Mouse (Mus musculus) liver, adult 2 months (tissue): ENCODE results near the gene Tex29. TPM values are rescaled to one million over a fixed set of nuclear protein-coding genes. Genes with fewer than 3 reads are reported as not detected.

ENCODE experiments used
- DNase-seq: peaks from one replicate; pipeline ENCODE4 v3.0.0-alpha.2; 2011; ENCODE audit warnings: low read depth, low spot score; ENCODE audit errors: extremely low read depth
- H3K27ac ChIP-seq: fragments of 200-500 bp; replicated peaks from 2 replicates; pipeline ENCODE4 v1.5.1; 2012; ENCODE audit warnings: low read depth, mild to moderate bottlenecking, control low read depth, inconsistent platforms, low read length; ENCODE audit not compliant: insufficient read depth
- H3K27me3 ChIP-seq: fragments of 200-500 bp; 2 replicates; pipeline ENCODE4 v1.6.1; 2012; ENCODE audit warnings: mild to moderate bottlenecking, moderate library complexity, low read length, inconsistent platforms; ENCODE audit not compliant: control insufficient read depth, insufficient read depth
- H3K36me3 ChIP-seq: fragments of 200-500 bp; 2 replicates; pipeline ENCODE4 v1.6.1; 2012; ENCODE audit warnings: low read length, inconsistent platforms; ENCODE audit not compliant: control insufficient read depth, insufficient read depth
- H3K4me1 ChIP-seq: fragments of 200-500 bp; 2 replicates; pipeline ENCODE4 v1.6.1; 2011; ENCODE audit warnings: low read length; ENCODE audit not compliant: control insufficient read depth, insufficient read depth
- H3K4me3 ChIP-seq: fragments of 200-500 bp; 2 replicates; pipeline ENCODE4 v1.5.1; 2011; ENCODE audit warnings: low read depth, mild to moderate bottlenecking, control low read depth, low read length, moderate library complexity; ENCODE audit not compliant: insufficient read depth
- H3K79me2 ChIP-seq: fragments of 200-500 bp; 2 replicates; pipeline ENCODE4 v1.6.1; 2012; ENCODE audit warnings: inconsistent platforms, mild to moderate bottlenecking, low read length, moderate library complexity; ENCODE audit not compliant: control insufficient read depth, insufficient read depth
- H3K9ac ChIP-seq: fragments of 200-500 bp; 2 replicates; pipeline ENCODE4 v1.6.1; 2012; ENCODE audit warnings: low read depth, mild to moderate bottlenecking, control low read depth, inconsistent platforms, low read length
- CTCF ChIP-seq: fragments of 200-500 bp; IDR thresholded peaks from 2 replicates; pipeline ENCODE4 v1.5.1; 2011; ENCODE audit warnings: low read depth, low read length, control low read depth
- POLR2A ChIP-seq: fragments of 200-500 bp; IDR thresholded peaks from 2 replicates; pipeline ENCODE4 v1.6.1; 2011; ENCODE audit warnings: low read length, control low read depth; ENCODE audit not compliant: insufficient read depth; ENCODE audit errors: extremely low read depth
- WGBS: fragments of 180-500 bp; shearing (Covaris S2); methylation state at CpG from one replicate; pipeline ENCODE4 v1.1.7; 2018; 5-methylcytosine and 5-hydroxymethylcytosine counted together
- polyA plus RNA-seq: library from polyadenylated mRNA; depleted of rRNA; stranded (reverse); fragments of >200 nt; gene quantifications from 2 replicates; pipeline ENCODE4 v1.2.3, GENCODE M21; 2012
- total RNA-seq: library from RNA; depleted of rRNA; stranded (reverse); fragments of >200 nt; gene quantifications from 2 replicates; pipeline ENCODE4 v1.2.3, GENCODE M21; 2014

Tex29 gene
- total and polyA plus RNA-seq, 2 experiments = not detected

DNA sequence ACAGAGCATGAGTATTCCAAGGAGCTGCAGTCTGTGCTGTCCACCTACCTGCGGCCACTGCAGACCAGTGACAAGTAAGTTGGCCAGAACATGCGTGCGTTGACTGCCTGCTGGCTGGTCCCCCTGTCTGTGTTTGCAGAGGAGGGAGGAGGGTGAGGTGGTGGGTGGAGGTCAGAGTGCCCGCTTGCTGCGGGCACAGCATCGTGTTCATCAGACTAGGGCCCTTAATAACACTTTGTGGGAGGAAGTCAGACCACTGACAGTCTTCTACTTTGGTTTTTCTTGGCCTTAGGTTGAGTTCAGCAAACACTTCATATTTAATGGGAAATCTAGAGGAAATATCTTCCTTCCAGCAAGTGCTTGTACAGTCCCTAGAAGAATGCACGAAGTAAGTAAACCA, 39.8 kb upstream of the Tex29 start:
- Histone ChIP-seq H3K27ac (no peak overlapping the region), H3K4me1 (no peaks in the 10 kb centered on the region), H3K4me3 (no peak overlapping the region), H3K9ac (no peak overlapping the region), H3K36me3 (peaks cover 13% of the 10 kb centered on the region; the same call in 1 of the 2 replicates), H3K79me2 (0 out of 2 replicates have a peak, but pooled peaks cover 2% of the 10 kb centered on the region), H3K27me3 (no peaks in the 10 kb centered on the region)
- DNase-seq = no peak
- 35% methylated on average over 7 of the region's 7 CpGs for WGBS
- no peak for TF ChIP-seq CTCF
- no peak for TF ChIP-seq POLR2A

DNA sequence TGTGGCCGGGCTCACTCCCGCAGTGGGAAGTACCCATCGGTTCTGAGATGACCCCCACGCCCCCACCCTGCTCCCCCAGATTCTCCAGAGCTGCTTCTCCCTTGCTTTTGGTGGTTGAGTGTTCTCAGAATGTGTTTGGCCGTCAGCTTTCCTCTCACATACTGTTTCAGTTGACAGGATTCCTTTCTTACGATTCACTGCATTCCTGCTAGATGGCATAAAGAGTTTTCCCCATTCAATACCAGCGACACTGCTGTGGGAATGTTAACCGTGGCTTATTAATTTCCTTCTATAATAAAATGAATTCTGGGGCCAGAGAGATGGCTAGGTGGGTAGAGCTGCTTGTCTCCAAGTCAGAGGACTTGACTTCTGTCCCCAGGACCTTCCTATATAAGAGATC, 38.7 kb upstream of the Tex29 start:
- H3K4me3 ChIP-seq = no peak overlapping the region

DNA sequence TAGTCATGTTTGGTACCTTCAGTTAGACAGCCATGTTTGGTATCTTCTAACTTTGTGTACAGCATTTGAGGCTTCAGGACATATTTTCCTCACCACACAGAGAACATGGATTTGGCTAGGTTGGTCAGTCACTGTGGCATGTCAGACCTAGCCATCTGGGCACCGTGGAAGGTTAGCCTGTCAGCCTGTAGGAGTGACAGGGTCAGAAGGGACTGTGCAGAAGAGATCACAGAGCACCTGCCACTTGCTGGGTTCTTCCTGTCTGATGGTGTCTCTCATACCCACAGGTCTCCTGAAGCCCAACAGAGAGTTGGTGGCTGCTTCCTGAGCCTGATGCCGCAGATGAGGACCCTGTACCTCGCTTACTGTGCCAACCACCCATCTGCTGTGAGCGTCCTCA, 35.4 kb upstream of the Tex29 start:
- TF ChIP-seq POLR2A (no peak), CTCF (no peak)
- H3K9ac ChIP-seq = no peak overlapping the region
- WGBS = 94% methylated on average over 4 of the region's 4 CpGs
- H3K4me3 ChIP-seq = no peak overlapping the region
- no peaks in the 10 kb centered on the region for H3K27me3 ChIP-seq
- H3K79me2 ChIP-seq = no peaks in the 10 kb centered on the region
- H3K27ac ChIP-seq = no peak overlapping the region
- peaks cover 35% of the 10 kb centered on the region for H3K36me3 ChIP-seq
- no peak for DNase-seq
- no peaks in the 10 kb centered on the region for H3K4me1 ChIP-seq

More for the DNA sequence above, 38.7 kb upstream of the Tex29 start:
- peaks cover 18% of the 10 kb centered on the region; the same call in 1 of the 2 replicates for H3K36me3 ChIP-seq
- H3K27ac ChIP-seq = no peak overlapping the region
- H3K27me3 ChIP-seq = no peaks in the 10 kb centered on the region
- no peaks in the 10 kb centered on the region for H3K79me2 ChIP-seq
- 82% methylated on average over 8 of the region's 8 CpGs for WGBS
- DNase-seq = no peak
- no peaks in the 10 kb centered on the region for H3K4me1 ChIP-seq
- TF ChIP-seq POLR2A (no peak), CTCF (no peak)
- H3K9ac ChIP-seq = no peak overlapping the region

DNA sequence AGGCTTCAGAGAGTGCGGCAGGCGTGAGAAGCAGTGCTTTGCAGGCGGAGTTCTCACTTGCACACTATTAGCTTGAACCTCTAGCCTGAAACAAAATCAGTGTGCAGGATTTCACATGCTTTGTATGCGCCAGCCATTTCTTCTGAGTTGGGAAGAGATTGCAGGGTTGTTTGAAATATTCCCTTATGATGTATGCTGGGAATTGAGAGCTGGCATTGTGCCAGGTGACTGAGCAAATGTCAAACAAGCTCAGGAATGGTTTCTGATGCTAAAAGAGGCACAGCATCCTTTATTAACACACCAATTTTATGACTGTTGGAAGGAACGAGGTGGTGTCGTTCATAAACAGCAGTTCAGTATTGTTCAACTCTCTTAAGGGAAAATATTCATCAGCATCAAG, 34.0 kb upstream of the Tex29 start:
- 96% methylated on average over 6 of the region's 6 CpGs for WGBS
- Histone ChIP-seq H3K36me3 (peaks cover 41% of the 10 kb centered on the region), H3K4me3 (no peak overlapping the region), H3K9ac (no peak overlapping the region), H3K4me1 (no peaks in the 10 kb centered on the region), H3K27ac (no peak overlapping the region), H3K27me3 (no peaks in the 10 kb centered on the region), H3K79me2 (no peaks in the 10 kb centered on the region)
- TF ChIP-seq CTCF = no peak
- no peak for TF ChIP-seq POLR2A
- DNase-seq = no peak

DNA sequence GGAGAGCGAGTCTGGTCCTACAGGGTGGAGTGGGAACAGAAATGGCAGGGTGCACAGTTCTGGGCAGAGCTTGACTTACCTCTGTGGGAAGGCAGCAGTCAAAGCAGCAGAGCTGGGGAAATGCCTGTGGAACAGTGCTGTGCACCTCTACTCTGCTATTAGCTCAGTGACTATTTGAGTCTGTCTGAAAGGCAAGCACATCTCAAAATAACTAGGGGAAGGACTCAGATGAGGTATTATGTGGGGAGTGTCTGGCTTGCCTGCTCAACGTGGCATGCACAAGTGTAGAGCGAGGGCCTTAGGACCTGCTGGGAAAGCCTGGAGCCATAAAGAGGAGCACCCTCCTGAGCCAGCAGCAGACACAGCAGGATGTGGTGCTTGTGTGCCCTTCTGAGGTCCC, 32.9 kb upstream of the Tex29 start:
- DNase-seq = no peak
- Histone ChIP-seq H3K9ac (no peak overlapping the region), H3K27ac (no peak overlapping the region), H3K79me2 (no peaks in the 10 kb centered on the region), H3K4me1 (no peaks in the 10 kb centered on the region), H3K4me3 (no peak overlapping the region), H3K36me3 (peaks cover 38% of the 10 kb centered on the region), H3K27me3 (no peaks in the 10 kb centered on the region)
- WGBS = 92% methylated on average over 3 of the region's 3 CpGs
- TF ChIP-seq POLR2A (no peak), CTCF (no peak)

DNA sequence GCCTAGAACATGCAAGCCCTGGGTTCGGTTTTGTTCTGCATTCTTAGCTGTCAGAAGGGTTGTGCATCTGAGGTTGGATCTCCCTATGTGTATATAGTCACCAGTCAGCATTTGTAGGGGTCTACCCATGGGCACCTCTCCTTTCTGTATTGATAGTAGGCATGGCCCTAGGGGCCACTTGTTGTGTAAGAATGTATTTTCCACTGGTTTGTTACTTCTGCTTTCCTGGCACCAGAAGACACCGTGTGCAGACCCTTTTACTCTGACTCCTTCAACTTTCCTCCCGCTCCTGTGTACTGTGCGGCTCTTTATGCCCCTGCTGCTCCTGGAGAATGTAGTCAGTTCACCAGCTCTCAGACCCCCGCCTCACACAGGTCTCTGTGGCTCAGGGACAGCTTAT, 32.2 kb upstream of the Tex29 start:
- H3K4me3 ChIP-seq = no peak overlapping the region
- TF ChIP-seq CTCF (no peak), POLR2A (no peak)
- no peaks in the 10 kb centered on the region for H3K79me2 ChIP-seq
- H3K4me1 ChIP-seq = peaks cover 3% of the 10 kb centered on the region
- peaks cover 43% of the 10 kb centered on the region for H3K36me3 ChIP-seq
- no peak overlapping the region for H3K27ac ChIP-seq
- WGBS = 93% methylated on average over 5 of the region's 5 CpGs
- DNase-seq = no peak
- H3K9ac ChIP-seq = no peak overlapping the region
- H3K27me3 ChIP-seq = no peaks in the 10 kb centered on the region
